ENCODE assay signal across 8 mouse cellular contexts in genomic region chr12:67222221-67223025, GRCm38 (mm10). TPM values are rescaled to one million over a fixed set of nuclear protein-coding genes. Genes with fewer than 3 reads are reported as not detected.
A peak's percentile ranks its signal among the peaks of the same experiment; 100 is the strongest.
DNase-seq lines count a peak whose midpoint lies in the region; ATAC-seq and TF ChIP-seq lines count a peak whose summit lies in the region.

Mdga2 (minus strand) TSS chr12:67222549.

- H3K27ac ChIP-seq in lung, embryonic 14.5 days (ENCODE audit: low read depth), result no peak within 1 kb of the TSS
- no peak within 1 kb of the TSS for H3K27ac ChIP-seq in intestine, postnatal 0 days (ENCODE audit: low read depth, low read length)
- no peak within 1 kb of the TSS for H3K27ac ChIP-seq in limb, embryonic 14.5 days (replicated peaks; ENCODE audit: low read depth, low read length)

- peak within 1 kb of the TSS; percentile 98 for H3K4me2 ChIP-seq in lung, embryonic 14.5 days
- peak within 1 kb of the TSS; percentile 89 for H3K4me2 ChIP-seq in intestine, postnatal 0 days (replicated peaks; ENCODE audit: low read depth)
- peak within 1 kb of the TSS; percentile 99 for H3K4me2 ChIP-seq in limb, embryonic 14.5 days (replicated peaks; ENCODE audit: low read depth, low read length, severe bottlenecking)

- peak within 1 kb of the TSS; percentile 51 for H3K4me3 ChIP-seq in lung, embryonic 14.5 days (ENCODE audit: low read depth, low read length)
- peak within 1 kb of the TSS; percentile 54 for H3K4me3 ChIP-seq in intestine, postnatal 0 days (ENCODE audit: low read depth, low read length)
- H3K4me3 ChIP-seq in limb, embryonic 14.5 days (replicated peaks; ENCODE audit: low read length), result peak within 1 kb of the TSS; percentile 58

- no peaks in the 10 kb centered on the region for H3K4me1 ChIP-seq in lung, embryonic 14.5 days (ENCODE audit: insufficient read depth)
- H3K4me1 ChIP-seq in intestine, postnatal 0 days (replicated peaks; ENCODE audit: control insufficient read depth, insufficient read depth, low read length), result no peaks in the 10 kb centered on the region
- no peaks in the 10 kb centered on the region for H3K4me1 ChIP-seq in limb, embryonic 14.5 days (ENCODE audit: control insufficient read depth, insufficient read depth, low read length)

- TF ChIP-seq CTCF in lung, embryonic 14.5 days (IDR thresholded peaks at IDR 0.05; ENCODE audit: low read depth), result no peak
- TF ChIP-seq CTCF in intestine, postnatal 0 days (IDR thresholded peaks at IDR 0.05; ENCODE audit: low read depth), result no peak

- TF ChIP-seq POLR2A in limb, embryonic 14.5 days (IDR thresholded peaks at IDR 0.05; ENCODE audit: borderline replicate concordance, extremely low read depth, insufficient read depth, insufficient read length), result no peak

- WGBS in lung, embryonic 14.5 days, result under 1% methylated on average over 61 of the region's 61 CpGs
- under 1% methylated on average over 61 of the region's 61 CpGs for WGBS in intestine, postnatal 0 days
- 3% methylated on average over 52 of the region's 61 CpGs for WGBS in limb, embryonic 14.5 days

- no peaks in the 10 kb centered on the region for H3K36me3 ChIP-seq in lung, embryonic 14.5 days (ENCODE audit: insufficient read depth)
- H3K36me3 ChIP-seq in intestine, postnatal 0 days (ENCODE audit: control insufficient read depth, insufficient read depth), result no peaks in the 10 kb centered on the region
- H3K36me3 ChIP-seq in limb, embryonic 14.5 days (ENCODE audit: control insufficient read depth, insufficient read depth, low read length), result no peaks in the 10 kb centered on the region

- peaks cover 46% of the 10 kb centered on the region for H3K27me3 ChIP-seq in lung, embryonic 14.5 days (ENCODE audit: insufficient read depth, low read length)
- peaks cover 42% of the 10 kb centered on the region for H3K27me3 ChIP-seq in intestine, postnatal 0 days (replicated peaks; ENCODE audit: control insufficient read depth, insufficient read depth, low read length)
- peaks cover 36% of the 10 kb centered on the region; the same call in 1 of the 2 replicates for H3K27me3 ChIP-seq in limb, embryonic 14.5 days (ENCODE audit: control insufficient read depth, insufficient read depth, low read length)

- no peaks in the 10 kb centered on the region for H3K9me3 ChIP-seq in lung, embryonic 14.5 days (ENCODE audit: low read depth, low read length)
- no peaks in the 10 kb centered on the region for H3K9me3 ChIP-seq in intestine, postnatal 0 days (ENCODE audit: control insufficient read depth)
- H3K9me3 ChIP-seq in limb, embryonic 14.5 days (ENCODE audit: control insufficient read depth, low read length), result no peaks in the 10 kb centered on the region

- H3K9ac ChIP-seq in lung, embryonic 14.5 days, result peak within 1 kb of the TSS; percentile 20; the same call in 1 of the 2 replicates
- H3K9ac ChIP-seq in intestine, postnatal 0 days (ENCODE audit: low read depth, low read length), result no peak within 1 kb of the TSS
- H3K9ac ChIP-seq in limb, embryonic 14.5 days (ENCODE audit: low read depth, low read length, severe bottlenecking), result peak within 1 kb of the TSS; percentile 55

- DNase-seq in lung, embryonic 14.5 days, result peak; percentile 64
- DNase-seq in lung, postnatal 25 days (ENCODE audit: low spot score), result no peak
- DNase-seq in cerebellum, postnatal 10 days, result peak; percentile 65 to 66
- peak; percentile 47 to 63 for DNase-seq in frontal cortex, postnatal 14 days (ENCODE audit: low spot score in 2 of 2)
- DNase-seq in limb, embryonic 14.5 days (ENCODE audit: low spot score), result peak; percentile 33
- DNase-seq in retina, postnatal 7 days (ENCODE audit: low read depth, low spot score), result peak; percentile 19
- no peak for DNase-seq in urinary bladder, postnatal 25 days (ENCODE audit: low spot score)

- peak; percentile 74 for ATAC-seq in lung, embryonic 14.5 days (ENCODE audit: insufficient read depth)
- ATAC-seq in intestine, postnatal 0 days, result no peak
- ATAC-seq in limb, embryonic 14.5 days (ENCODE audit: low FRiP score, low read depth), result peak; percentile 67

RNA-seq across cellular contexts. Expression of gene Mdga2, which starts in this region (rescaled TPM):
- 0.31 and 0.41 TPM in 2 replicates for polyA plus RNA-seq in lung, embryonic 14.5 days (2014; fragmentation: Nextera tagmentation; extraction: Ambion mirVana)
- polyA plus RNA-seq in intestine, postnatal 0 days (2015; fragmentation: Nextera tagmentation; extraction: Ambion mirVana), result 0.33 and 0.48 TPM in 2 replicates
- polyA plus RNA-seq in limb, embryonic 14.5 days (2012; rRNA removed), result 2.8 and 6.2 TPM in 2 replicates
- polyA plus RNA-seq in limb, embryonic 14.5 days (2014; fragmentation: Nextera tagmentation; extraction: Ambion mirVana), result 3.0 and 4.6 TPM in 2 replicates

Comparison
In these comparisons a context has a peak if more than half of its experiments do, and no peak if none do; other contexts are left out.
1. Peak in DNase-seq, ATAC-seq, H3K4me3 ChIP-seq, H3K9ac ChIP-seq and H3K4me2 ChIP-seq in lung, embryonic 14.5 days; RNA of the gene not detected or under 1 TPM.
2. DNase-seq: peak in cerebellum, postnatal 10 days (2 of 2), frontal cortex, postnatal 14 days (2 of 2), limb, embryonic 14.5 days (single experiment) and retina, postnatal 7 days (single experiment); none in lung, postnatal 25 days (single experiment) and urinary bladder, postnatal 25 days (single experiment).
3. Peak in every context shown above with its lines, with median percentiles within 50 percentile points of each other: H3K4me2 ChIP-seq and H3K4me3 ChIP-seq.